Mouse (Mus musculus) stomach, postnatal 0 days (tissue): ENCODE data around the gene Sp4. TPM values are rescaled to one million over a fixed set of nuclear protein-coding genes. Genes with fewer than 3 reads are reported as not detected.

Experiments used
- ATAC-seq: fragments of 200-750 bp; cut with Nextera tagmentation; 2 replicates; pipeline ENCODE4 v1.8.0; 2017; ENCODE audit not compliant: low FRiP score, low TSS enrichment
- DNase-seq: peaks from one replicate; pipeline ENCODE4 v3.0.0-alpha.2; 2016; ENCODE audit warnings: low spot score
- H3K27ac ChIP-seq: fragments of 300-500 bp; sonication (generic); replicated peaks from 2 replicates; pipeline ENCODE4 v1.5.1; 2014; ENCODE audit warnings: mild to moderate bottlenecking, control low read depth
- H3K27me3 ChIP-seq: fragments of 300-500 bp; sonication (generic); 2 replicates; pipeline ENCODE4 v1.6.1; 2014; ENCODE audit warnings: low read length; ENCODE audit not compliant: control insufficient read depth, insufficient read depth
- H3K36me3 ChIP-seq: fragments of 300-500 bp; sonication (generic); 2 replicates; pipeline ENCODE4 v1.6.1; 2014; ENCODE audit warnings: low read length, mixed read lengths; ENCODE audit not compliant: control insufficient read depth, insufficient read depth
- H3K4me1 ChIP-seq: fragments of 300-500 bp; sonication (generic); replicated peaks from 2 replicates; pipeline ENCODE4 v1.6.1; 2014; ENCODE audit warnings: antibody characterized with exemption; ENCODE audit not compliant: control insufficient read depth, insufficient read depth
- H3K4me2 ChIP-seq: fragments of 300-500 bp; sonication (generic); replicated peaks from 2 replicates; pipeline ENCODE4 v1.6.1; 2014; ENCODE audit warnings: low read depth, mild to moderate bottlenecking, control low read depth, moderate library complexity
- H3K4me3 ChIP-seq: fragments of 300-500 bp; sonication (generic); 2 replicates; pipeline ENCODE4 v1.5.1; 2014; ENCODE audit warnings: low read depth, low read length, control low read depth
- H3K9ac ChIP-seq: fragments of 300-500 bp; sonication (generic); 2 replicates; pipeline ENCODE4 v1.6.1; 2014; ENCODE audit warnings: mild to moderate bottlenecking, low read length, control low read depth, mixed read lengths
- H3K9me3 ChIP-seq: fragments of 300-500 bp; sonication (generic); 2 replicates; pipeline ENCODE4 v1.6.1; 2016; ENCODE audit warnings: low read length; ENCODE audit not compliant: control insufficient read depth
- CTCF ChIP-seq: IDR thresholded peaks from 2 replicates; pipeline ENCODE4 v1.5.1; 2016; ENCODE audit warnings: antibody characterized with exemption, low read depth, mild to moderate bottlenecking, moderate library complexity
- EP300 ChIP-seq: optimal IDR thresholded peaks from 2 replicates; pipeline ENCODE3; 2016; ENCODE audit warnings: antibody characterized with exemption
- WGBS: fragments of 180-500 bp; shearing (Covaris S2); extraction: QIAGEN DNeasy Blood & Tissue Kit; methylation state at CpG from one replicate; pipeline ENCODE4 v1.1.7; 2014; 5-methylcytosine and 5-hydroxymethylcytosine counted together
- polyA plus RNA-seq: library from polyadenylated mRNA; unstranded; fragments of >200 nt; fragmentation: Nextera tagmentation; extraction: Ambion mirVana; gene quantifications from 2 replicates; pipeline ENCODE4 v1.2.1, GENCODE M21; 2015

The Sp4 gene
- polyA plus RNA-seq, 1 experiment from 2014 or later = 2.4 TPM

DNA sequence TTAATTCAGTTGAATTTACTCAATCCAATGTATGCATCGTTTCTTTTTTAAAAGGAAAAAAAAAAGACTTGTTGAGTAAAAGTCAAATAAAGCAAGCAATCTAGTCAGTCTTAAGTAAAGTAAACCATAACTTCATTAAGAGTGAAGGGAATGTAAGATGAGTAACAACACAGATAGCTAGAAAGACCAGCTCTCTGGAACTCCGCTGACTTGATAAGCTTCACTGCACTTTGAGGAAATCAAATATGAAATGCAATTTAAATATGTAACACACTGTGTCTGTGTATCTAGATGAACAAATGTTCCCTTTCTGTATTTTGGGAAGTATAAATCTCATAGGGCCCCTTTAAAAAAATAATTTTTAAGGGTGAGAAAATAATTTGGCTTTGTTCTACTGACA lies 24.9 kb upstream of the Sp4 start:
- no peak overlapping the region for H3K27ac ChIP-seq
- H3K27me3 ChIP-seq = no peaks in the 10 kb centered on the region
- no peak for ATAC-seq
- 77% methylated on average over 2 of the region's 2 CpGs for WGBS
- no peak overlapping the region for H3K4me2 ChIP-seq
- no peak for TF ChIP-seq CTCF
- TF ChIP-seq EP300 = no peak
- no peak for DNase-seq
- H3K9ac ChIP-seq = no peak overlapping the region
- no peaks in the 10 kb centered on the region for H3K9me3 ChIP-seq
- H3K4me3 ChIP-seq = no peak overlapping the region
- no peaks in the 10 kb centered on the region for H3K4me1 ChIP-seq
- H3K36me3 ChIP-seq = no peaks in the 10 kb centered on the region

DNA sequence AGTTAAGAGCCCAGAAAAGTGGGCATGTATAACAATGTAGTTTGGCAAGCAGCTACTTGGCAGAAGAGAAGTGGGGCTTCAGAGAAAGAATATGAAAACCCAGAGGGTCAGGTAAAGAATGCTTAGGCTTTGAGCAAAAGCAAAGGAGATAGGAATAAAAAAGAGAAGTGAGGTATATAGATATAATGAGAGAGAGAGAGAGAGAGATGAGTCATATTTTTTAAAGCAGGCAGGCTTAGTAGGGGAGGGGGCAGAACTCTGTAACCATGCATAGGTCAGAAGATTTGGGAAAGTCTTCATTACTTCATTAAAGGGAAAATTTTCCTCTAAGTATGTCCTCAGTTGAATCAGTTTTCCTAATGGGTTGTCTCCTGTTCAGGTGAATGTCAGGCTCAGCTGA lies 18.8 kb upstream of the Sp4 start:
- Histone ChIP-seq H3K4me1 (no peaks in the 10 kb centered on the region), H3K36me3 (no peaks in the 10 kb centered on the region), H3K27me3 (no peaks in the 10 kb centered on the region), H3K9me3 (no peaks in the 10 kb centered on the region), H3K27ac (no peak overlapping the region), H3K4me3 (no peak overlapping the region), H3K9ac (no peak overlapping the region), H3K4me2 (no peak overlapping the region)
- DNase-seq (no peak), ATAC-seq (no peak)
- TF ChIP-seq EP300 (no peak), CTCF (no peak)

DNA sequence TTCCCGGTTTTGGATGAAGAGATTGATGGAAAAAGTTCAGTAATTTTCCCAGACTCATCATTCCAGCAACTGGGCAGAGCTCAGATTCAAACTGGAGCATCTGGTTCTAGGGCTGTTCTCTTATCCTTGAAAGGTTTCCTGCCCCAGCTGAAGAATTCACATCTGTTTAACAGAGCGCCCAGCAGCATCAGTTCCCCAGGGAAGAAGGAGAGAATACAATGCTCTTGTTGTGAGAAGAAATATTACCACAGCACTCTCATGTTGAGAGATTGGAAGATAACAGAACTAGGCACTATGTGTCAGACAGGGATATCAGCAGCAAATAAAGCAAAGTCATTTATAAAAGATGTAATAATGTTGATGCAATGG lies 13.2 kb upstream of the Sp4 start:
- 54% methylated on average over 2 of the region's 2 CpGs for WGBS

GRCm38 (mm10) chr12:118313805-118314476 lies 12.7 kb upstream of the Sp4 start:
- no peaks in the 10 kb centered on the region for H3K4me1 ChIP-seq
- no peak overlapping the region for H3K27ac ChIP-seq
- H3K9ac ChIP-seq = no peak overlapping the region
- H3K4me2 ChIP-seq = no peak overlapping the region
- no peak for ATAC-seq
- H3K36me3 ChIP-seq = no peaks in the 10 kb centered on the region
- H3K4me3 ChIP-seq = no peak overlapping the region
- no peaks in the 10 kb centered on the region for H3K9me3 ChIP-seq
- WGBS = 68% methylated on average over 3 of the region's 3 CpGs
- TF ChIP-seq CTCF = no peak
- no peak for TF ChIP-seq EP300
- DNase-seq = no peak
- no peaks in the 10 kb centered on the region for H3K27me3 ChIP-seq

More for the DNA sequence above, 13.2 kb upstream of the Sp4 start:
- Histone ChIP-seq H3K4me1 (no peaks in the 10 kb centered on the region), H3K27me3 (no peaks in the 10 kb centered on the region), H3K4me2 (no peak overlapping the region), H3K9ac (no peak overlapping the region), H3K36me3 (no peaks in the 10 kb centered on the region), H3K27ac (no peak overlapping the region), H3K9me3 (no peaks in the 10 kb centered on the region), H3K4me3 (no peak overlapping the region)
- TF ChIP-seq EP300 (no peak), CTCF (no peak)
- ATAC-seq = no peak
- DNase-seq = no peak

- ATAC-seq (no peak), DNase-seq (no peak)
- Histone ChIP-seq H3K9me3 (no peaks in the 10 kb centered on the region), H3K27ac (no peak overlapping the region), H3K4me2 (no peak overlapping the region), H3K4me3 (no peak overlapping the region), H3K9ac (no peak overlapping the region), H3K27me3 (no peaks in the 10 kb centered on the region), H3K36me3 (no peaks in the 10 kb centered on the region), H3K4me1 (no peaks in the 10 kb centered on the region)
- no peak for TF ChIP-seq EP300
- no peak for TF ChIP-seq CTCF
- 81% methylated on average over 3 of the region's 3 CpGs for WGBS
These were observed 2.3 kb upstream of the Sp4 start for GRCm38 (mm10) chr12:118303586-118303985.

DNA sequence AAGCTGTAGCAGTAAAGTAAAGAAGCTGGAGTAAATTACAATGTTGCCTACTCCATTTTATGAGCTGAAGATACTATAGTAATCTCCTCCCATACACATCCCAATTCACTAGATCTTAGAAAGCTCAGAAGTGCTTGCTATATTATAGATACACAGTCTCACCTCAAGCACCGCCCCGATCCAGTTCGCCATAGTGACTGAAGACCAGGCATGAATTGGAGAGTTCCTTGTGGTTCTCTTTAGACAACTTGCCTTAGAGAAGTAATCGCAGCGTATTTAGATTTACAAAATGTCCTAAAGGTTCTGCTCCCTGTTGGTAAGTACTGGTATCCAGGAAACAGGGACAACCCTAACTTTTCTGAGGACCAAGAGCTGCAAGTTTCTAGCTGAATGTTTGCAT lies 1.8 kb upstream of the Sp4 start:
- Histone ChIP-seq H3K27me3 (no peaks in the 10 kb centered on the region), H3K9ac (no peak overlapping the region), H3K9me3 (no peaks in the 10 kb centered on the region), H3K27ac (no peak overlapping the region), H3K4me2 (no peak overlapping the region), H3K4me3 (no peak overlapping the region), H3K36me3 (no peaks in the 10 kb centered on the region), H3K4me1 (no peaks in the 10 kb centered on the region)
- no peak for TF ChIP-seq EP300
- TF ChIP-seq CTCF = no peak
- WGBS = 97% methylated on average over 5 of the region's 5 CpGs
- DNase-seq = no peak
- no peak for ATAC-seq
